Mouse (Mus musculus) kidney, adult 11 months (tissue): Measurements from ENCODE around the gene 1700029J07Rik.

ENCODE experiments used
- DNase-seq: peaks from one replicate; pipeline ENCODE4 v3.0.0; 2022

1700029J07Rik gene

GRCm38 (mm10) chr8:45946283-45946682 lies 28.8 kb downstream of the 1700029J07Rik start:
- DNase-seq, result no peak

GRCm38 (mm10) chr8:45936986-45937385 lies 38.1 kb downstream of the 1700029J07Rik start:
- DNase-seq, result no peak

GRCm38 (mm10) chr8:45934582-45935014 lies 40.5 kb downstream of the 1700029J07Rik start, which contains the start of gene Ccdc110:
TSS of gene Ccdc110 (plus strand) at chr8:45934619.
- DNase-seq, result peak; percentile 85

DNA sequence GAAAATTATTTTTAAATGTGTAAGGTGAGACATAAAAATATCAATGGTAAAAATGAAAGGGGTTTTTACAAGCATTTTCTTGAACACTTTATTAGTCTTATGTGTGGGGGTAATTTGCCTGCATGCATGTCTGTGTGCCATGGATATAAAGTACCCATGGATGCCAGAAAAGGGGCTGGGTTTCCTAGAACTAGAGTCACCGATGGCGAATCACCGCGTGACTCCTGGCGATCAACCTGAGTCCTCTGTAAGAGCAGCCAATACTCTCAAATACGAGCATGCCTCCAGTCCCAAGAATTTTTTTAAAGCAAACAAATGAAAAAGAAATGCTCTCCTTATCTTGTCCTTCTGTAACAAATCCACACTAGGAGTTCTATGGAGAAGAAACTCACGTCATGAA lies 52.9 kb downstream of the 1700029J07Rik start:
- no peak for DNase-seq

GRCm38 (mm10) chr8:45920392-45920791 lies 54.7 kb downstream of the 1700029J07Rik start:
- DNase-seq, result no peak

GRCm38 (mm10) chr8:45918891-45919290 lies 56.2 kb downstream of the 1700029J07Rik start:
- DNase-seq, result no peak

DNA sequence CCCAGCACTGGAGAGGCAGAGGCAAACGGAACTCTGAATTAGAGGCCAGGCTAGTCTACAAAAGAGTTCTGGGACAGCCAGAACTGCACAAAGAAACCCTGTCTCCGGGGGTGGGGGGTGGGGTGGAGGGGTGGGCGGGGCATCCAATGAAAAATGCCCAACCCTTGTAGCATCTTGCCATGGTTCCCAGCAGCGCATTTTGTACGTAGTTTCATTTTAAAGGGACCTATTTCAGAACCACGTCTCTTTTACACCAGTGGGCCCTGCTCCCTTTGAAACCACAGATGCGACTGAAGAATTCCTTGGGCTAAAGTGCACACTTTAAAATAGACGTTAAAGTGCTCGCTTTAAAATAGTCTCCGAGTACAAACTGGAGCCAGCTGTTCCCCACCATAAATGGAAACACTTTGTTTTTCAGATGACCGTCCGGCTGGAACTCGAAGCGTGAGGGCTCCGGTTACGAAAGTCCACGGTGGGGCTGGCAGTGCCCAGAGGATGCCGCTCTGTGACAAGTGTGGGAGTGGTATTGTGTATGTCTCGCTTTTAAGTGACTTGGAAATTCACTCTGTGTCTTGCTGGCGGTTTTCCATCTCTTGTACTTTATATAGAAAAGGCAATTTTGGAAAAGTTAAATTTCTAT lies 57.9 kb downstream of the 1700029J07Rik start:
- no peak for DNase-seq

GRCm38 (mm10) chr8:45916496-45916895 lies 58.6 kb downstream of the 1700029J07Rik start:
- no peak for DNase-seq

DNA sequence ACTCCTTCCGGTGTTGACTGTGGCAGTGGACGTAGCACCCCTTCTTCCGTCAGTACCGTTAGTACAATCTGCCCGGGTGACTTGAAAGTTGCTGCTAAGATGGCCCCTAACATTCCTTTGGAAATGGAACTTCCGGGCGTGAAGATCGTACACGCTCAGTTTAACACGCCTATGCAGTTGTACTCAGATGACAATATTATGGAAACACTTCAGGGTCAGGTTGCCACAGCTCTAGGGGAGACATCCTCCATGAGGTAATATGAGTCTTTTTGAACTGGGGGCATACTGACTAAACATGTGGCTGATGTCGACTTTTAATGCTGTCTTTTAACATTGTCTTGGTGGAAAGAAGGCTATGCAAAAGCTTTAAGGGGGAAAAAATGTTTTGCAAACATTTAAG lies 61.3 kb downstream of the 1700029J07Rik start:
- DNase-seq, result no peak

DNA sequence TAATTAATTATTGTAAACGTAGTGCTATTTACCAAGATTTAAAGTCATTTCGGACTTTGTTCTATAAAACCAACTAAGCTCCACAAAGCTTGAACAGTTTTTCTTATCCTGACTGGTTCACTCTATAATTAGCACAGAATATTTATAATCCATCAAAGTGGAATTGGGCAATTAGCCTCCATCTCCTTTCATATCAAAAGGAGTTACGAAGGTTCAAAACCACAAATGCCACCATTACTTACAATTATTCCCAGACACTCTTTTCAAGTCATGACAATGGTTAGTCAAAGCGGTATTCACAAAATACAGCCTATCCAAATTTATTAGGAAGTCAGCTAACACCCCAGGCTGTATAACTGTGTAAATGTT lies 68.8 kb downstream of the 1700029J07Rik start:
- DNase-seq, result no peak

- no peak for DNase-seq
These were observed 69.3 kb downstream of the 1700029J07Rik start for GRCm38 (mm10) chr8:45905591-45906250.

- DNase-seq, result no peak
These were observed 71.4 kb downstream of the 1700029J07Rik start for GRCm38 (mm10) chr8:45903659-45904058.
